Mouse (Mus musculus) embryonic fibroblast, embryonic 13.5 days (primary cell): Measurements from ENCODE around the gene Mrpl16.
A peak's percentile ranks its signal among the peaks of the same experiment; 100 is the strongest.

ENCODE experiments used
- CTCF ChIP-seq: IDR thresholded peaks from 2 replicates; pipeline ENCODE4 v1.5.1; 2011; ENCODE audit warnings: mild to moderate bottlenecking, control low read depth, low read length, moderate library complexity, borderline replicate concordance; ENCODE audit not compliant: insufficient read depth
- POLR2A ChIP-seq: IDR thresholded peaks from 2 replicates; pipeline ENCODE4 v1.6.1; 2011; ENCODE audit warnings: low read depth, mild to moderate bottlenecking, control low read depth, low read length, moderate library complexity

DNA sequence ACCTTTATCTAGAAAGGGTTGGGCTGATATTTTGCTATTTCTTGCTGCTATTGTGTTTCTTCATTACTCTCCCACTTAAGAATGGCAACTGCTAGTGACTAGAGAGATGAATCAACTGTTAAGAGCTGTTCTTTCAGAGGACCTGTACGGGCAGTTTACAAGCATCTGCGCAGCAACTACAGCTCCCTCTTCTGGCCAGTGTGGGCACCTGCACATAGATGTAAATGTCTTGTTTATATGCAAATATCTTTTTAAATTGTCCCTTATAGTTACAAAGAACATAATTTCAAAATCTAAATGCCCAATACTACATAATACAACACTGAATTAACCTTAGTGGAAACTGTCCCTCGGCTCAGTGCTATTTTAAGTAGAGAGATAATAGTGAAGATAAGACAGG is 2.0 kb upstream of the Mrpl16 start:
- TF ChIP-seq POLR2A (no peak), CTCF (peak; percentile 64; the same call in 1 of the 2 replicates)
